Mouse (Mus musculus) monocyte, adult 5-6 weeks (primary cell): ENCODE data around the gene Pth2. TPM values are rescaled to one million over a fixed set of nuclear protein-coding genes. Genes with fewer than 3 reads are reported as not detected.
A peak's percentile ranks its signal among the peaks of the same experiment; 100 is the strongest.
"Not testable (repeated sequence)": the region's sequence is repeated elsewhere in the genome, so short reads cannot be mapped to it uniquely, and the experiment has no call there.

Experiments
- ATAC-seq: fragments of 153-309, 156-312 bp; replicated peaks from 2 replicates; pipeline ENCODE4 v1.8.0; 2017; ENCODE audit warnings: mild to moderate bottlenecking; ENCODE audit not compliant: low TSS enrichment, insufficient number of reproducible peaks, severe bottlenecking, poor library complexity, low FRiP score
- total RNA-seq: library from RNA; stranded (forward); fragments of 200-1000, 200-491, 200-594 nt; gene quantifications from 3 replicates; pipeline ENCODE4 v1.2.3, GENCODE M21; 2017

Pth2 gene
- total RNA-seq, 1 experiment from 2014 or later = not detected

DNA sequence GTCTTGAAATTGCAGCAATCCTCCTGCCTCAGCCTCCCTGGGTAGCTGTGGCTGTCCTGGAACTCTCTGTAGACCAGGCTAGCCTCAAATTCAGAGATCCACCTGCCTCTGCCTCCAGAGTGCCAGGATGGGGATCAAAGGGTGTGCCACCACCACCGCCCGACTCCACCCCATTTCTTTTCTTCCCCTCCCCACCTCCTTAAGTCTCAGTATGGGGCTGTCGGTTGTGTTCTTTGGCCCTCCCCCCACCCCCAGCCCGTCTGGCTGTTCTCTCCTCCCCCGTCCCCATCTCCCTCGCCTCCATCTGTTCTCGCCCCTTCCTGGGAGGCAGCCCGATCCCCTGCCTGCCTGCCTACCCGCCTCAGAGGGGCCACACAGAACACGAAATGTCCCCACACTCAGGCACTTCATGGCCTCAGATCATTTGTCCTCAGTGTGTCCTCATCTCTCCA lies 13.8 kb upstream of the Pth2 start:
- ATAC-seq = no peak

DNA sequence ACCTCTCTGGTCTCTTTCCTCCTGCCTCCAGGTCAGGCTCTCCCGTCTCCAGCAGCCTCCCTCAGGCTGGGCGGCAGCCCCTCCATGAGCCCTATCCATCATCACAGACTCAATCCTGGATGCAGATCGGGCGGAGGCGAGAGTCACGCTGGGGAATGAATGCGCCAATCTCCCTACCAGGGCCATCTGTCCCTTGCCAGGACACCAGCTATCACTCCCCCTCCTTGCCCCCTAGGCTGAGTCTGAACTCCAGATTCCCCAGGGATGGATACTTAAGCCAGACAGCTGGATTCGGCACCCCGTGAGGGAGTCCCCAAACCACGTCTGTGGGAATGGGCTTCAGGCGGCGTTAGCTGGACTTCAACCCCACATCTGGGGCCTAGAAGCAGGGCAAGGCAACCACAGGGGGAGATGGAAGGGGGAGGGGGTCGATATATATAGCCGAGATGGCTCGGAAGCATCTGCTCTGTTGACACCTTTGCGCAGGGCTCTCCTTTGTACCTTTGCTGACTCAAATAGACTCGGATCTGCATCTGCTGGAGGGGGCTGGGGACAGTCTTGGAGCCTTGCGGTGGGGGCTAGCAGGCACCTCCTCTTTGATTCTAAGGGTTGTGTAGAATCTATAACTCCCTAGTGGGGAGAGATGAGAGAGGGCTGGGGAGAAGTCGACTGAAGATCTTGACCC lies 12.9 kb upstream of the Pth2 start:
- ATAC-seq = no peak

DNA sequence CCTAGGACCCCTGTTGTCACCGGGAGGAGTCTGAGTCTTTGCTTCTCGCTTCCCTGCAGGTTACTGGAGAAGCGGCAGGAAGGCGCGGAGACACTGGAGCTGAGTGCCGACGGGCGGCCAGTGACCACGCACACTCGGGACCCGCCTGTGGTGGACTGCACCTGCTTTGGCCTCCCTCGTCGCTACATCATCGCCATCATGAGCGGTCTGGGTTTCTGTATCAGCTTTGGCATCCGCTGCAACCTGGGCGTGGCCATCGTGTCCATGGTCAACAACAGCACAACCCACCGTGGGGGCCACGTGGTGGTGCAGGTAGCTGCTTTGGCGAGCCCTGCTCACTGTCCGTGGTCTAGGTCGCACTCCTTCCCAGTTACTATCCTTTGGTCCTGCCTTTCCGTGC lies 12.1 kb upstream of the Pth2 start:
- no peak for ATAC-seq

DNA sequence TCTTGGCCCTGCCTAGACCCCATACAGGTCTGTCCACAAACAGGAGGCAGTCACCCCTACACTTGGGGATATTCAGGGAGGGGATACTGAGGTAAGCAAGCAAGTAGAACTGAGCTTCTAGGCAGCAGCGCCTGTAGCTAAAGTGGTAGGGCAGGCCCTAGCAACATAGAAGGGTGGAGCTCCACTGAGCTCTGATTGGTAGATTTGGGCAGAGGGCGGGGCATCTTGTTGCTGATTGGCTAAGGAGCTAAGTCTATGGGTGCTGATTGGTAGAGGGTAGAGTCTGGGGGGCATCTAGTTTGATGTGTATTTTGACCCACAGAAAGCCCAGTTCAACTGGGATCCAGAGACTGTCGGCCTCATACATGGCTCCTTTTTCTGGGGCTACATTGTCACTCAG lies 11.3 kb upstream of the Pth2 start:
- no peak for ATAC-seq

DNA sequence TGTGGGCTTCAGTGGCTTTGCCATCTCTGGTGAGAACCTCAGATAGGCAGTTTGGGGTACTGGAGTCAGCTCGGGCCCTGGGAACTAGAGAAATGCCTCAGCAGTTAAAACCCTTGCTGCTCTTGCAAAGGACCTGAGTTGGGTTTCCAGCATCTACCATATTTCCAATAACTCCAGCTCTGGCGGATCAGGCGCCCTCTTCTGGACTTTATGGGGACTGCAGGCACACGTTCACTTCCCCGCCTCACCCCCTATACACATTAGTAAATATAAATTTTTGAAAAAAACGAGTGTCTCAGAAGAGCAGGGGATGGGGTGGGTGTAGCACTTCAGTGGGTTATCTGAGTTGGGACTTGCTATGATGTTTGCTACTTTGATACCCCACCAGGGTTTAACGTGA lies 7.8 kb upstream of the Pth2 start:
- ATAC-seq = no peak

DNA sequence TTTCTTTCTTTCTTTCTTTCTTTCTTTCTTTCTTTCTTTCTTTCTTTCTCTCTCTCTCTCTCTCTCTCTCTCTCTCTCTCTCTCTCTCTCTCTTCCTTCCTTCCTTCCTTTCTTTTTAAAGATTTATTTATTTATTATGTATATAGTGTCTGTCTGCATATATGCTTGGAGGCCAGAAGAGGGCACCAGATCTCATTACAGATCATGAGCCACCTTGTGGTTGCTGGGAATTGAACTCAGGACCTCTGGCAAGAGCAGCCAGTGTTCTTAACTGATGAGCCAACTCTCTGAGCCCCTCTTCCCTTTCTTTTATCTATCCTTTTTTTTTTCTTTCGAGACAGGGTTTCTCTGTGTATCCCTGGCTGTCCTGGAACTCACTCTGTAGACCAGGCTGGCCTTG lies 7.0 kb upstream of the Pth2 start:
- not testable (repeated sequence) for ATAC-seq

DNA sequence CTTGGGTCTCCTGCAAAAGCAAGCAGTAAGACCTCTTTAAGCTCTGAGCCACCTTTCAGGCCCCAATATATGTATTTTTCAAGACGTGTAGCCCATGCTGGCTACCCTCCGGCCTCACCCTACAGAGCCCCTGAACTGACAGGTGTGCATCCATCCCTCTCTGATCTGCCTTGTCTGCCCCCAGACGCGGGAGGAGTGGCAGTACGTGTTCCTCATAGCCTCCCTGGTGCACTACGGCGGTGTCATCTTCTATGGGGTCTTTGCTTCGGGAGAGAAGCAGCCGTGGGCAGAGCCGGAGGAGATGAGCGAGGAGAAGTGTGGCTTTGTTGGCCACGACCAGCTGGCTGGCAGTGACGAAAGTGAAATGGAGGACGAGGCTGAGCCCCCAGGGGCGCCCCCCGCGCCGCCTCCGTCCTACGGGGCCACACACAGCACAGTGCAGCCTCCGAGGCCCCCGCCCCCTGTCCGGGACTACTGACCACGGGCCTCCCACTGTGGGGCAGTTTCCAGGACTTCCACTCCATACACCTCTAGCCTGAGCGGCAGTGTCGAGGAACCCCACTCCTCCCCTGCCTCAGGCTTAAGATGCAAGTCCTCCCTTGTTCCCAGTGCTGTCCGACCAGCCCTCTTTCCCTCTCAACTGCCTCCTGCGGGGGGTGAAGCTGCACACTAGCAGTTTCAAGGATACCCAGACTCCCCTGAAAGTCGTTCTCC lies 6.1 kb upstream of the Pth2 start:
- no peak for ATAC-seq

DNA sequence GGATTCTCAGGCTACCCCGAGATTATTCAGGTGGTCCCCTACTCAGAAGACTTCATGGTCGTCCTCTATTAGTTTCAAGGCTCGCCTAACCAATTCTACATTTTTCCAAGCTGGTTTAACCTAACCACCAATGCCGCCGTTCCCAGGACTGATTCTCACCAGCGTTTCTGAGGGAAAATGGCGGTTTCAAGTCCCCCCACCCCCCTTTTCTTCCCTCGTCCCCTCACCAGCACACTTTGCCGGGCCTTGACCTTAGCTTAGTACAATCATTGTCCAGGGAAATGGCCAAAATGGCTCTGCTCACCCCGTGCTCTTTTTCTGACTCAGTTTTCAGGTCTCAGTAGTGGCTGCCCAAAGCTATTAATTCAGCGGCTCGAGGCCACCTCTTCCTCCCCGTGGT lies 5.4 kb upstream of the Pth2 start:
- no peak for ATAC-seq

DNA sequence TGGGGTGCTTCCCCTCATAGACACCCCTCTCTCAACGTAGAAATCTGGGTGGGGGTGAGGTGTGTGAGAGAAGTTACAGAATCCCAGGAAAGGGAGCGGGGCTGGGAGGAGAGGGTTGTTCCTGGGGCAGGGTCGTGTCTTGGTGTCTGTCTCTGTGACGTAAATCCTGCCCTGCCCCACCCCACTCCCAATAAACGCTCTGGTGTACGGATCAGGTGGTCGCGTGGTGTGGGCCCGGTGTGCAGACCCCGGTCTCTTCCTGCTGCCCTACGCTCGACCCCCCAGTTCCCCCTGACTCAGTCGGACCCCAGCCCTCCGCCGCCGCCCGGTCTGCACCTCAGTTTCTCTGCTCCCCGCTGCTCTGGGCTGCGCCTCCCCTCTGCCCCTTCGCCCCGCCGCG lies 4.9 kb upstream of the Pth2 start:
- no peak for ATAC-seq

DNA sequence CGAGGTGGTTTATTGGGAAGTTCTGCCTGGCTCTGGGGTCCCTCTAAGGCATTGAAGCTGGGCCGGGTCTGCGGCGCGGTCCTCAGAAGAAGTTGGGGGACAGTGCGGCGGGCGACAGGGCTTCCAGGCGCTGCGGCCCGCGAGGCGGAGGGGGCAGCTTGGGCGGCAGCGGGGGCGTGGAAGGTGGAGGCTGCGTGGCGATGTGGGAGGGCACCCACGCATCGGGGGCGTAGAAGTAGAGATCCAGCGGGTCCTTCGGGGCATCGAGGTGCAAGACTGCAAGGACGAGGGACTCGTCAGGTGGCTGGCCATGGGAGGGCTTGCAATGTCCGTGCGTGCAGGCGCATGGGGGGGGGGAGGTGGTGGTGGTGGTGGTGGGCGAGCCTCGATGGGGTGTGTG lies 4.4 kb upstream of the Pth2 start:
- ATAC-seq = no peak

DNA sequence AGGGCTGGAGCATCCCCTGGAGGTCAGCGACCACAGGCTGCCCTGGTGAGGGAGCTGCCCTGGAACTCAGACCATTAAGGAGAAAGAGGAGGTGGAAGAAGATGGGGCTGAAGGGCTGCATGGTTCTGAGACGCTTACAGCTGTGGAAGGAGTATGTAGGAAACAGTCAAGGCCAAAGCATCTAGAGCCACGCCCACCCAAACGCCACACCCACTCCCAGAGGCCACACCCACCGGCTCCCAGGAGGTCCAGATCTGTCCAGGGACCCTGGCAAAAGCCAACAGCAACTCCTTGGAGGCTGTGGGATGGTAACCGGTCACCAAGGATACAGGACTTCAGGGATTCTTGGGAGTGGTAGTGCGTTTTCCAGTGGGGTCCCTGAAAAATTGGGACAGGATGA lies 2.2 kb upstream of the Pth2 start:
- ATAC-seq = no peak

DNA sequence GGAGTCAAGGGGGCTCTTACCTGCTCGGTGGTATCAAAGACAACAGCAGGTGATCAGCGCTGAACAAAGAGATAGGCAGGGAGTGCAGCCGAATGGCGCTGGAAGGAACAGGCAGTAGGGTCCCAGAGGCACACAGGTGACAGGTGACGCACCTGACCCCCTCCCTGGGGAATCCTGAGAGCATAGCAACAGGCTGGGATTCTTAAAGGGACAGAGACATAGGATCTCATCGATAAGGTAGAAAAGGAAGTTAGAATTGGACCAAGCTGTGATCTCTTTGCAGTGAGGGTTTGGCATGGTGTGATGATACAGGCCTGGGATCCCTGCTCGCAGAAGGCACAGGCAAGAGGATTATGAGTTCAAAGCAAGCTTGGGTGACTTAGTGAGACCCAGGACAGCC lies 1.3 kb upstream of the Pth2 start, which contains the start of gene Gfy:
TSS of gene Gfy (minus strand) at position 101 of the 400 bp plus-strand sequence.
- ATAC-seq = no peak

DNA sequence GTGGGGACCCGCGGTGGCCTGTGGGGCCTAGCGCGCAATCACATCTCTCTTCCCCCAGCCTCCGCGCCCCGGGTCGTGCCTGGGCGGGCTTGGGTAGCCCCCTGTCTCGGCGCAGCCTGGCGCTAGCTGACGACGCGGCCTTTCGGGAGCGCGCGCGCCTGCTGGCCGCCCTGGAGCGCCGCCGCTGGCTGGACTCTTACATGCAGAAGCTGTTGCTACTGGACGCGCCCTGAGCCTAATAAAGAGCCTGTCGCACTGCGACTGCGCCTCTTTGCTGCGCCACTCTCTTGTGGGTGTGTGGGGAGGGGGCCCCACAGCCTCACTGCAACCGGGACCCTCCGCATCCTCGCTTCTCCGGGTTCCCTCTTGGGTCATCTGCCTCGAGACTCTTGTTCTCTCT lies 745 bp downstream of the Pth2 start:
- ATAC-seq = no peak

DNA sequence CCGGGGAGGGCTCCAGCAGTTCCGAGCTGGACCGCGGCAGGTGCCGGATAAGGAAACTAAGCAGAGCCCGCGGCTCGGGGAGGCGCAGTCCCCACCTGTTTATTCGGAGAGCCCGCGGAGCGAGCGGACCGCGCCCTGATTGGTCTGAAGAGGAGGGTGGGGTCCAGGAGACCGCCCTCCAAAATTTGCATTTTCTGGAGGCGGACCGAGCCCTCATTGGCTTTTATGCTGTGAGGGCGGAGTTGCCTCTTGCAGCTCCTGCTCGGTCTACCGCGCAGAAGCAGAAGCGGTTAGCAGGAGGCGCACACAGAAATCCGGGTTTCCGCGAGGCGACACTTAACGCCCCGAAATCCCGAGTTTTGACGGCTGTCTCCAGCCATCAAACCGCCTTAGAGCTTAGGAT lies 1.4 kb downstream of the Pth2 start:
- peak; percentile 86 for ATAC-seq

DNA sequence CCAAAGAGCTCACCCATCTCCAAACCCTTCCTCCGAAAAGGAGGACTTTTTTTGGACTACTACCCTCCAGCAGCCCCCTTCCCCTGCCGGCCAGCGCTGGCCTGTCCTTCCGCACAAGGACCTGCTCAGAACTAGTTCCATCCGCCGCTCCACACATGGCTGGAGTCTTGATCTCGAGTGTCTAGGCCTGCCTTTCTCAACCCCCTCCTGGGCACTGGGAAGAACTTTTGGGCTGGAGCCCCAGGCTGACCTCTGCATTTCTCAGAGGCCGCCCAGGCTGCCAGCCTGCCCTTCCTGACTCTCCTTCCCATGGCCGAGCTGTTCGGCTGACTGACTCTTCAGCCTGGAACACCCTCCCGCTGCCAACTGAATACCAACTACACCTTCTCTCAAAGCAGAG lies 1.8 kb downstream of the Pth2 start:
- no peak for ATAC-seq

DNA sequence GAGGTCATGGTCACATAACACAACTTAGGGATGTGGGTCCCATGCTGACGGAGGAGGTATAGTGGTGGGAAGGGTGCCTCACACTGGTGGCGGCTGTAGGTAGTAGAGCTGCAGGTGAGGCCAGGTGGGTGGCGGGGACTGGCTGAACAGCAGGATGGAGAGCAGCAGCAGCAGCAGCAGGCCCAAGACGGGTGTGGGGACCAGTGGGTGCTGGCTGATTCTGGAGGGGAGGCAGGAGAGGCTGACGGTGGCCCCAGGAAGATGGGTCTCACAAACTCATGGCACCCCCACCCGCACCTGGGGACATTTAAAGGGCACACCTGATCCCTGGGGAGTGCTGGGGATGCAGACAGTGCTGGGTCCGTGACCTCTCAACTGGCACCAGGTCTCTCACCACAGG lies 2.9 kb downstream of the Pth2 start:
- no peak for ATAC-seq

DNA sequence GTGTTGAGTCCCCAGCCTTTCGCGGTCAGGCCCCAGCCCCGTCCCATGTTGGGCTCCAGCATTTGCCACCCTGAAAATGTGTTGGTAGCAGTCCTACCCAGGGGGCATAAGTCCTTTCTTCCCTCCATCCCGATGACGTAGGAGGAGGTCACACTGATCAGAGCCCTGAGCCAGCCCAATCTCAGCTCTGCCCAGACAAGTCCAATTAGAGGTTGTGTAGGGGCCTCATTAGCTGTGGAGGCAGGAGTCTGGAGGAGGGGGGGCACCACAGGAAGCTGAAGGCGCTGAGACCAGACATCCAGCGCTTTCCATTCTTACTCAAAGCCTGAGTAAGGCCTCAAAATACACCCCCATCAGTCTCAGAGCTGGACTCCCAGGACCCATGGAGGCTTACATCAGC lies 5.1 kb downstream of the Pth2 start:
- ATAC-seq = no peak

DNA sequence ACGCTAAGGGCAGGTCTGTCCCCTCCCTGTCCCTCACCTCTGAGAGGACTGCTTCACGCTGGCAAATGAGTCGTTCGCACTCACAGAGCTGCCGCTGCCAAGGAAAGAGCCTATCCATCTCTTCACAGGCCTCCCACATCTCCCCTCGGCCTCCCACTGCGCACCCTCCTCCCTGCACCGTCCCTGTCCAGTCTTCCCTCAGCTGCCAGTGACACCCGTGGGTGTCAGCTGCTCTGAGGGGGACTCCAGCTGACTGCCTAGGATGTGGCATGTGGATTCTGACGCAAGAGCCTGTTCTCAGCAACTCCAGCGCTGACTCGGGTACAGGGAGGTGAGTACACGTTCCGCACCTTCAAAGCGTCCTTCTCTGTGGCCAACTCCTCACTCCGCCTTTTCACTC lies 8.8 kb downstream of the Pth2 start:
- no peak for ATAC-seq

DNA sequence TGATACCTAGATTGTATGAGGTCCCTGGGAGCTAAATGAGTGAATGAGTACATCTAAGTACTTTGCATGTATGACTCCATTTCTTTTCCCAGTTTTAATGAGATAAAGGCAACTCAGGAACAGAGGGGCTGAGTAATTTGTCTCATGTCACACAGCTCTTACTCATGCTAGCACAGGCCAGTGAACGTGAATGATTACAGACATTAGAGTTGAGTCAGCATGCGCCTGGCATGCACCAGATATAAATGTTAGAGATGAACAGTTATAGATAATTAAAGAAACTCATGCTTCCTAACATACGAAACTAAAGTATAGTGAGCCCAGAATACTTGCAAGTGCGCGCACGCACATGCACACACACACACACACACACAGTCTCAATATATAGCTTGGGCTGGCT lies 9.4 kb downstream of the Pth2 start:
- ATAC-seq = no peak

DNA sequence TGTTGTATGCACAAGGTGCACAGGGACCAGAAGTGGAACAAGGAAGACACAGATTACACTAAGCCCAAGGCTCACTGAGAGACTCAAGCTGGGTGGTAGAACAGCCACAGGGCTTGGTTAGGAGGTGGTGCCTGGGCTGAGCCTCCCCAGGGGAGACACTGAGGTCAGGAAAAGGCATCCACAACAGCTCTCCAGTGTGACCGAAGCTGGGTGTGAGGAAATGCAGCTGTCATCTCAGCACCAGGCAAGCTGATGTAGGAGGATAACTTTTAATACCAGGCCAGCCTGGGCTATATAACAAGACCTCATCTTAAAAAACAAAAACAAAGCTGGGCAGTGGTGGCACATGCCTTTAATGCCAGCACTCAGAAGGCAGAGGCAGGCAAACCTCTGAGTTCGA lies 10.4 kb downstream of the Pth2 start:
- ATAC-seq = no peak
